Mouse (Mus musculus): ENCODE measurements at regions not wholly inside any gene's neighbourhood (a gene's known extent, or its start where the extent isn't known, plus 50 kb on each side); places are given as distances from the start of the nearest gene placed in this dataset.

- no peak for DNase-seq (ENCODE audit: low spot score in 2 of 2)
- intact Hi-C loops (cut with DNase I): no loop called here
Measured at GRCm38 (mm10) chr11:57958233-57958632, 50.6 kb upstream of the Larp1 start.

GRCm38 (mm10) chr11:57956909-57957308, 52.0 kb upstream of the Larp1 start:
- DNase-seq (ENCODE audit: low spot score in 2 of 2): no peak
- intact Hi-C loops (cut with DNase I): no loop called here

GRCm38 (mm10) chr11:57956076-57956475, 52.8 kb upstream of the Larp1 start:
- intact Hi-C loops (cut with DNase I): no loop called here
- DNase-seq (ENCODE audit: low spot score in 2 of 2): no peak

- no peak for DNase-seq (ENCODE audit: low spot score in 2 of 2)
- intact Hi-C loops (cut with DNase I): no loop called here
Measured at GRCm38 (mm10) chr11:57955476-57955875, 53.4 kb upstream of the Larp1 start.

GRCm38 (mm10) chr11:57954510-57955184, 54.2 kb upstream of the Larp1 start:
- intact Hi-C loops (cut with DNase I): no loop called here
- no peak for DNase-seq (ENCODE audit: low spot score in 2 of 2)

- intact Hi-C loops (cut with DNase I): no loop called here
- DNase-seq (ENCODE audit: low spot score in 2 of 2): no peak
Measured at GRCm38 (mm10) chr11:57953694-57954093, 55.2 kb upstream of the Larp1 start.

- no peak for DNase-seq (ENCODE audit: low spot score in 2 of 2)
- intact Hi-C loops (cut with DNase I): no loop called here
Measured at GRCm38 (mm10) chr11:57952619-57953018, 56.2 kb upstream of the Larp1 start.

GRCm38 (mm10) chr11:57951541-57952326, 57.1 kb upstream of the Larp1 start:
- intact Hi-C loops (cut with DNase I): loop anchor here (2.0 kb wide), 1 partner anchor 105 kb away; no protein-coding TSS in a partner anchor
- DNase-seq (ENCODE audit: low spot score in 2 of 2): no peak

- DNase-seq (ENCODE audit: low spot score in 2 of 2): peak; percentile 61 to 68
- intact Hi-C loops (cut with DNase I): loop anchor here (2.0 kb wide), 1 partner anchor 106 kb away; no protein-coding TSS in a partner anchor
Measured at GRCm38 (mm10) chr11:57950989-57951388, 57.9 kb upstream of the Larp1 start.

GRCm38 (mm10) chr11:57949067-57949466, 59.8 kb upstream of the Larp1 start:
- no peak for DNase-seq (ENCODE audit: low spot score in 2 of 2)
- intact Hi-C loops (cut with DNase I): no loop called here

- DNase-seq (ENCODE audit: low spot score in 2 of 2): no peak
- intact Hi-C loops (cut with DNase I): no loop called here
Measured at GRCm38 (mm10) chr11:57947347-57947746, 61.5 kb upstream of the Larp1 start.

GRCm38 (mm10) chr11:57934391-57934850, 74.4 kb upstream of the Larp1 start:
- intact Hi-C loops (cut with DNase I): loop anchor here (1.0 to 5.0 kb wide), 4 partner anchors 66 to 457 kb away; no protein-coding TSS in a partner anchor
- DNase-seq (ENCODE audit: low spot score in 2 of 2): peak; percentile 79 to 91

- DNase-seq (ENCODE audit: low spot score in 2 of 2): no peak
- intact Hi-C loops (cut with DNase I): loop anchor here (5.0 kb wide), 2 partner anchors 386 to 456 kb away; no protein-coding TSS in a partner anchor
Measured at GRCm38 (mm10) chr11:57933065-57933464, 75.8 kb upstream of the Larp1 start.

- DNase-seq (ENCODE audit: low spot score in 2 of 2): no peak
- intact Hi-C loops (cut with DNase I): no loop called here
Measured at GRCm38 (mm10) chr11:57929506-57929905, 79.4 kb upstream of the Larp1 start.

GRCm38 (mm10) chr11:57920263-57920662, 87.6 kb upstream of the Hand1 start:
- DNase-seq (ENCODE audit: low spot score in 2 of 2): no peak
- intact Hi-C loops (cut with DNase I): no loop called here

GRCm38 (mm10) chr11:57918447-57919059, 85.9 kb upstream of the Hand1 start:
- intact Hi-C loops (cut with DNase I): no loop called here
- DNase-seq (ENCODE audit: low spot score in 2 of 2): no peak

GRCm38 (mm10) chr11:57917974-57918373, 85.4 kb upstream of the Hand1 start:
- no peak for DNase-seq (ENCODE audit: low spot score in 2 of 2)
- intact Hi-C loops (cut with DNase I): no loop called here

- intact Hi-C loops (cut with DNase I): no loop called here
- no peak for DNase-seq (ENCODE audit: low spot score in 2 of 2)
Measured at GRCm38 (mm10) chr11:57916016-57916415, 83.4 kb upstream of the Hand1 start.

GRCm38 (mm10) chr11:57913801-57914560, 81.4 kb upstream of the Hand1 start:
- DNase-seq (ENCODE audit: low spot score in 2 of 2): no peak
- intact Hi-C loops (cut with DNase I): no loop called here
